Mouse (Mus musculus) ES-E14 (cell line): ENCODE measurements at regions not wholly inside any gene's neighbourhood (a gene's known extent, or its start where the extent isn't known, plus 50 kb on each side); places are given as distances from the start of the nearest gene placed in this dataset.

ENCODE experiments used
- DNase-seq: peaks from one replicate; pipeline ENCODE4 v3.0.0-alpha.2; 2013; ENCODE audit warnings: low read depth, low spot score
- H3K27ac ChIP-seq: 2 replicates; pipeline ENCODE4 v1.5.1; 2012; ENCODE audit warnings: low read depth, mild to moderate bottlenecking, low read length, moderate library complexity, mixed read lengths; ENCODE audit not compliant: poor library complexity, insufficient read depth, severe bottlenecking
- H3K36me3 ChIP-seq: 2 replicates; pipeline ENCODE4 v1.6.1; 2012; ENCODE audit warnings: mild to moderate bottlenecking, low read length, moderate library complexity, mixed read lengths; ENCODE audit not compliant: control insufficient read depth, poor library complexity, insufficient read depth, severe bottlenecking
- H3K4me1 ChIP-seq, 2 experiments: fragments of 150-350 bp in 1 of 2; sonication (generic) in 1 of 2; 2 replicates each; pipeline ENCODE4 v1.6.1; 2012; ENCODE audit warnings: low read length in 2 of 2, mild to moderate bottlenecking in 1 of 2, mixed read lengths in 1 of 2; ENCODE audit not compliant: control insufficient read depth in 2 of 2, insufficient read depth in 2 of 2, poor library complexity in 1 of 2
- H3K4me3 ChIP-seq, 2 experiments: fragments of 150-350 bp in 1 of 2; sonication (generic) in 1 of 2; 2 replicates each; pipeline ENCODE4 v1.5.1; 2012; ENCODE audit warnings: low read length in 2 of 2, low read depth in 1 of 2, mild to moderate bottlenecking in 1 of 2, mixed read lengths in 1 of 2; ENCODE audit not compliant: insufficient read depth in 1 of 2, poor library complexity in 1 of 2, severe bottlenecking in 1 of 2
- H3K9ac ChIP-seq: 2 replicates; pipeline ENCODE4 v1.6.1; 2012; ENCODE audit warnings: low read depth, mild to moderate bottlenecking, low read length, mixed read lengths; ENCODE audit not compliant: poor library complexity, insufficient read depth, severe bottlenecking
- H3K9me3 ChIP-seq: fragments of 150-350 bp; sonication (generic); 2 replicates; pipeline ENCODE4 v1.6.1; 2012; ENCODE audit warnings: low read depth, mild to moderate bottlenecking, low read length; ENCODE audit not compliant: control insufficient read depth, insufficient read depth
- CHD2 ChIP-seq: IDR thresholded peaks from 2 replicates; pipeline ENCODE4 v1.6.1; 2014; ENCODE audit warnings: mild to moderate bottlenecking, low read depth, low read length, inconsistent platforms
- HCFC1 ChIP-seq: IDR thresholded peaks from 2 replicates; pipeline ENCODE4 v1.6.1; 2012; ENCODE audit warnings: low read length, inconsistent platforms, borderline replicate concordance; ENCODE audit not compliant: insufficient read depth
- MAFK ChIP-seq: IDR thresholded peaks from 2 replicates; pipeline ENCODE4 v1.6.1; 2014; ENCODE audit warnings: mild to moderate bottlenecking, low read depth, low read length, inconsistent platforms; ENCODE audit not compliant: insufficient read depth
- ZC3H11A ChIP-seq: IDR thresholded peaks from 2 replicates; pipeline ENCODE4 v1.6.1; 2012; ENCODE audit warnings: low read depth, mild to moderate bottlenecking, inconsistent platforms, low read length, borderline replicate concordance
- ZNF384 ChIP-seq: IDR thresholded peaks from 2 replicates; pipeline ENCODE4 v1.6.1; 2012; ENCODE audit warnings: low read depth, low read length, inconsistent platforms
- in situ Hi-C, 2 experiments: fragments of 600-800 bp; cut with MboI; formaldehyde crosslinking; loops; one replicate each; pipeline ENCODE4 v1.15.1; 2025; ENCODE audit warnings: low sequenced_read_pairs in 2 of 2, inconsistent platforms in 1 of 2; ENCODE audit not compliant: unreplicated experiment in 2 of 2

GRCm38 (mm10) chr7:136003291-136003690 is 287.1 kb upstream of the Mki67 start:
- TF ChIP-seq HCFC1 (no peak), CHD2 (no peak), ZC3H11A (no peak), MAFK (no peak), ZNF384 (no peak)
- in situ Hi-C loops, result no loop called here
- Histone ChIP-seq H3K4me1 (no peaks in the 10 kb centered on the region), H3K9me3 (no peaks in the 10 kb centered on the region), H3K9ac (no peak overlapping the region), H3K4me3 (no peak overlapping the region), H3K36me3 (no peaks in the 10 kb centered on the region), H3K27ac (no peak overlapping the region)
- no peak for DNase-seq

GRCm38 (mm10) chr7:136007796-136008455 is 291.8 kb upstream of the Mki67 start:
- Histone ChIP-seq H3K4me1 (no peaks in the 10 kb centered on the region), H3K27ac (no peak overlapping the region), H3K36me3 (no peaks in the 10 kb centered on the region), H3K9me3 (no peaks in the 10 kb centered on the region), H3K9ac (no peak overlapping the region), H3K4me3 (no peak overlapping the region)
- no peak for TF ChIP-seq CHD2
- no peak for TF ChIP-seq HCFC1
- no peak for TF ChIP-seq MAFK
- TF ChIP-seq ZC3H11A, result no peak
- TF ChIP-seq ZNF384, result no peak
- in situ Hi-C loops, result no loop called here
- DNase-seq, result no peak

GRCm38 (mm10) chr7:136008486-136008885 is 292.3 kb upstream of the Mki67 start:
- no peaks in the 10 kb centered on the region for H3K4me1 ChIP-seq
- no peaks in the 10 kb centered on the region for H3K9me3 ChIP-seq
- in situ Hi-C loops, result no loop called here
- no peak overlapping the region for H3K9ac ChIP-seq
- no peak for TF ChIP-seq ZNF384
- TF ChIP-seq CHD2, result no peak
- TF ChIP-seq MAFK, result no peak
- TF ChIP-seq ZC3H11A, result no peak
- TF ChIP-seq HCFC1, result no peak
- no peaks in the 10 kb centered on the region for H3K36me3 ChIP-seq
- no peak overlapping the region for H3K4me3 ChIP-seq
- H3K27ac ChIP-seq, result no peak overlapping the region
- DNase-seq, result no peak

GRCm38 (mm10) chr7:136010013-136010412 is 293.9 kb upstream of the Mki67 start:
- in situ Hi-C loops, result no loop called here

GRCm38 (mm10) chr7:136014706-136015105 is 298.5 kb upstream of the Mki67 start:
- Histone ChIP-seq H3K4me1 (no peaks in the 10 kb centered on the region), H3K36me3 (no peaks in the 10 kb centered on the region), H3K9me3 (no peaks in the 10 kb centered on the region), H3K9ac (no peak overlapping the region), H3K27ac (no peak overlapping the region), H3K4me3 (no peak overlapping the region)
- no peak for DNase-seq
- in situ Hi-C loops, result no loop called here
- TF ChIP-seq HCFC1 (no peak), CHD2 (no peak), ZNF384 (no peak), MAFK (no peak), ZC3H11A (no peak)

More at GRCm38 (mm10) chr7:136010013-136010412, 293.9 kb upstream of the Mki67 start:
- peak; percentile 59 for DNase-seq
- Histone ChIP-seq H3K4me1 (no peaks in the 10 kb centered on the region), H3K27ac (no peak overlapping the region), H3K9ac (no peak overlapping the region), H3K36me3 (no peaks in the 10 kb centered on the region), H3K9me3 (no peaks in the 10 kb centered on the region), H3K4me3 (no peak overlapping the region)
- TF ChIP-seq ZNF384 (no peak), ZC3H11A (no peak), MAFK (no peak), CHD2 (no peak), HCFC1 (no peak)
